Mouse (Mus musculus) hindbrain, embryonic 11.5 days (tissue): Measurements from ENCODE around the gene Os9. TPM values are rescaled to one million over a fixed set of nuclear protein-coding genes. Genes with fewer than 3 reads are reported as not detected.

ENCODE experiments used
- ATAC-seq: fragments of 200-750 bp; cut with Nextera tagmentation; 2 replicates; pipeline ENCODE4 v1.8.0; 2017; ENCODE audit warnings: mild to moderate bottlenecking, moderate TSS enrichment, moderate library complexity; ENCODE audit not compliant: low FRiP score
- DNase-seq: peaks from one replicate; pipeline ENCODE4 v3.0.0-alpha.2; 2015; ENCODE audit warnings: low spot score
- H3K27ac ChIP-seq: fragments of 300-500 bp; sonication (generic); 2 replicates; pipeline ENCODE4 v1.5.1; 2014; ENCODE audit warnings: mild to moderate bottlenecking, low read depth, low read length
- H3K27me3 ChIP-seq: fragments of 300-500 bp; sonication (generic); 2 replicates; pipeline ENCODE4 v1.6.1; 2014; ENCODE audit warnings: mild to moderate bottlenecking, low read length, moderate library complexity, mixed read lengths; ENCODE audit not compliant: control insufficient read depth, insufficient read depth
- H3K36me3 ChIP-seq: fragments of 300-500 bp; sonication (generic); 2 replicates; pipeline ENCODE4 v1.6.1; 2014; ENCODE audit warnings: mild to moderate bottlenecking, low read length, moderate library complexity, mixed read lengths; ENCODE audit not compliant: control insufficient read depth, insufficient read depth
- H3K4me1 ChIP-seq: fragments of 300-500 bp; sonication (generic); replicated peaks from 2 replicates; pipeline ENCODE4 v1.6.1; 2014; ENCODE audit warnings: low read length, mixed read lengths; ENCODE audit not compliant: control insufficient read depth, insufficient read depth
- H3K4me2 ChIP-seq: fragments of 300-500 bp; sonication (generic); replicated peaks from 2 replicates; pipeline ENCODE4 v1.6.1; 2014; ENCODE audit warnings: mild to moderate bottlenecking, low read depth, low read length
- H3K4me3 ChIP-seq: fragments of 300-500 bp; sonication (generic); 2 replicates; pipeline ENCODE4 v1.5.1; 2014; ENCODE audit warnings: low read depth, low read length
- H3K9ac ChIP-seq: fragments of 300-500 bp; sonication (generic); 2 replicates; pipeline ENCODE4 v1.6.1; 2014; ENCODE audit warnings: low read depth, low read length
- H3K9me3 ChIP-seq: fragments of 300-500 bp; sonication (generic); 2 replicates; pipeline ENCODE4 v1.6.1; 2016; ENCODE audit warnings: low read length; ENCODE audit not compliant: control insufficient read depth
- WGBS: fragments of 180-500 bp; shearing (Covaris S2); extraction: QIAGEN DNeasy Blood & Tissue Kit; methylation state at CpG from one replicate; pipeline ENCODE4 v1.1.7; 2014; 5-methylcytosine and 5-hydroxymethylcytosine counted together
- polyA plus RNA-seq: library from polyadenylated mRNA; unstranded; fragments of >200 nt; fragmentation: Nextera tagmentation; extraction: Ambion mirVana; gene quantifications from 2 replicates; pipeline ENCODE4 v1.2.1, GENCODE M21; 2014

Gene Os9
- polyA plus RNA-seq, 1 experiment from 2014 or later: 40.3 TPM

DNA sequence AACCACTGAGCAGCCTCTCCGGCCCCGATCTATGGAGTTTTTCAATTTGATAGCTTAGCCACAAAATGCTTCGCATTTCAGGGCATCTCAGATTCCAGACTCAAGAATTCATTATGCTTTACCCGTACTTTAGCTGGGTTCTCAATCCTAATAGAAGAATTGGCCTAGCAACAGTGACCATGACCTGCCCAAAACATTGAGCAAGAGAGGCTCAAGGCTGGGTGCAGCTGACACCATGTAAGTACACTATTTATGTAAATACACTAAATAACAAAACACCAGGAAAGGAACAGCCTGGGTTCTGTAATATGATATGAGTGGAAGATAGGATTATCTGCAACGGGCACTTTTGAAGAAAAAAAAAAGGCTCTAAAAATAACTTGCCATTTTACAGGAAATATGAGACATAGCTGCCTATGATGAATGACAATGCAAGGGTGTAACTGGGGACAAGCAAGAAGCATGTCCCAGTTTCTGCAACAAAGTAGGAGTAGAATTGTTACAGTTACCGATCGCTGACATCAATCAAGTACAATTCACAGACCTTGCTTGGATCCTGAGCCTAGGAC, 6.9 kb upstream of the Os9 start:
- no peaks in the 10 kb centered on the region for H3K27me3 ChIP-seq
- H3K4me2 ChIP-seq: no peak overlapping the region
- no peak overlapping the region for H3K27ac ChIP-seq
- H3K9ac ChIP-seq: no peak overlapping the region
- H3K36me3 ChIP-seq: no peaks in the 10 kb centered on the region
- no peaks in the 10 kb centered on the region for H3K9me3 ChIP-seq
- H3K4me3 ChIP-seq: no peak overlapping the region
- H3K4me1 ChIP-seq: no peaks in the 10 kb centered on the region
- ATAC-seq: no peak
- DNase-seq: no peak
- WGBS: 90% methylated on average over 7 of the region's 7 CpGs

DNA sequence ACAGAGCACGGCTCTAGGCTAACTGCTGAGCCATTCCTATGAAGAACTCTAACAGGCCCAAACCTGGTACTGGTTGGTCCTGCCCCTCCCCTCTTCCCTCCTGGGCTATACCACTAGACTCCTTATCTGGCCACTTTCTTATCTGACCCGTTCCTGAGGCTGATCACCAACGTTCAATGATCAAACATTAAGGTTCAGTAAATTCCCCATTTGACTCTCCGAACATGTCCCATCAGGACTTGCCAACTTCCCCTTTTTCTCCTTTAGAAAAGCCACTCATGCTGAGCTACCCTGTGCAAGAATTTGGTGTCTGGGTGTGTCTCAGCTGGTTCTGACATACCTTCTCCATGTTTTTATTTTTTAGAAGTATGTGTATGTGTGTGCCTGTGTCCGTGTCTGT, 5.6 kb upstream of the Os9 start:
- 82% methylated on average over 5 of the region's 5 CpGs for WGBS
- Histone ChIP-seq H3K4me2 (no peak overlapping the region), H3K27ac (no peak overlapping the region), H3K4me3 (no peak overlapping the region), H3K27me3 (no peaks in the 10 kb centered on the region), H3K9me3 (no peaks in the 10 kb centered on the region), H3K9ac (no peak overlapping the region), H3K4me1 (no peaks in the 10 kb centered on the region), H3K36me3 (no peaks in the 10 kb centered on the region)
- DNase-seq (no peak), ATAC-seq (no peak)

DNA sequence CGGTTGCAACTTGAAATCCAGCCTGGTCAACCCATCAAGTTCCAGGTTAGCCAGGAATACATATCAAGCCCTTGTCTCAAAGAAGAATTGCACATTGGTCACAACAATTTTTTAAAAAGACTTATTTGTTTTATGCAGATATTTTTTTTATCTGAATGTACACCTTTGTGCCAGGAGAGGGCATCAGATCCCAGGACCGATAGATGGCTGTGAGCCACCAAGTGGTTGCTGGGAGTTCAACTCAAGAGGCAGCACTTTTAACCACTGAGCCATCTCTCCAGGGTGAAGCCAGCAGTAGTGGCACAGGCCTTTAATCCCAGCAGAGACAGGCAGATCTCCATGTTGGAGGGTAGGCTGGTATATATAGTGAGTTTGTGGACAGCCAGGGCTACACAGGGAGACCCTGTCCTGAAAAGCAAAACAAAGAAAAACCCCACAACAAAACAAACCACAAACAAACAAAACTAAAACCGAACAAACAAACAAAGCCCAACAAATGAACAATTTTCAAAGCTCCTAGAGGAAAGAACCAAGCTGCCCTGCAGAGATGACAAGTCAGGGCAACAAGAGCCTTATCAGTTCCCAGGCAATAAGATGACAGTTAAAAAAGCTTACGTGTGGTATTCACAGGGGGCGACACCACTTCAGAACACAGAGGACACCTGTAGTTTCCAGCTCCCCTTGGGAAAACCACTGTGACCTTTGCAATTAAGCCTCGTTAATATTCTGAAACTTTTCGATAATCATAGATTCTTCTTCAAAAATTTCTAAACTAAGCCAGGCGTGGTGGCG, 4.5 kb upstream of the Os9 start:
- no peak for ATAC-seq
- Histone ChIP-seq H3K4me2 (no peak overlapping the region), H3K4me1 (no peaks in the 10 kb centered on the region), H3K27ac (no peak overlapping the region), H3K9ac (no peak overlapping the region), H3K27me3 (no peaks in the 10 kb centered on the region), H3K4me3 (no peak overlapping the region), H3K36me3 (no peaks in the 10 kb centered on the region), H3K9me3 (no peaks in the 10 kb centered on the region)
- 77% methylated on average over 9 of the region's 9 CpGs for WGBS
- peak; percentile 30 for DNase-seq

DNA sequence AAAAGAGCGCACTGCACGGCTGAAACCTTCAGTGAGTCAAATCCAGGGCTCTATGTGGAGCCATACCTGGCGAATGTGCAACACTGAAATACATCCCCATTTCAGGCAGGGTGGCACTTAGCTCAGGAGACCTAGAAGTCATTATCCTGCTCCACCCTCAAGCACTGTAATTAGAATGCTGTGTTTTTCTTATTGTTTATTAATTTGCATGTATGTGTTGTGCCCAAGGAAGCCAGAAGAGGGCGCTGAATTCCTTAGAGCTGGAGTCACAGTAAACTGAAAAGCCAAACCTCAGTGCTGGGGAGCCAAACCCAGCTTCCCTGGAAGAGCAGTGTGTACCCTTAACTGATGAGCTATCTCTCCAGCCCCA, 2.5 kb upstream of the Os9 start:
- WGBS: 9% methylated on average over 4 of the region's 4 CpGs
- no peak overlapping the region; the same call in 1 of the 2 replicates for H3K9ac ChIP-seq

DNA sequence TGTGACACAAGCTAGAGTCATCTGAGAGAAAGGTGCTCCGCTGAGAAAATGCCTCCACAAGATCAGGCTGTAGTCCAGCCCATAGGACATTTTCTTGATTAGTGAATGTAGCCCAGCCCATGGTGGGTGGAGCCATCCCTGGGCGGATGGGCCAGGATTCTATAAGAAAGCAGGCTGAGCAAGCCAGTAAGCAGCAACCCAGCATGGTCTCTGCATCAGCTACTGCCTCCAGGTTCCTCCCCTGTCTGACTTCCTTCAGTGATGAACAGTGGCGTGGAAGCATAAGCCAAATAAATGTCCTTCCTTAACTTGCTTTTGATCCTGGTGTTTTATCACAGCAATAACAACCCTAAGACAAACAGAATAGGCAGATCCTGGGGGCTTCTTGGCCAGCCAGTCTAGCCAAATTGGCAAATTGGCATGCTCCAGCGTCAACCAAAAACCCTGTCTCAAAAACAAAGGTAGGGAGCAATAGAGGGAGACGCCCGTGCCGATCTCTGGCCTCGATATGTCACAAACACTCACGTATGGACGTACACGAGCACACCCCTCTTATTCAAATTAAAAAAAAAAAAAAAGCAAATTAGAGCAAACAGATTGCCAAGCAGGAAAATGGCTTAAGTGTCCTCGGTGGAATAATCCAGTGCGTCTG, 2.0 kb upstream of the Os9 start:
- 0 out of 2 replicates have a peak, but pooled peaks have one; percentile 21 for ATAC-seq
- peak; percentile 48 for DNase-seq
- Histone ChIP-seq H3K9me3 (no peaks in the 10 kb centered on the region), H3K36me3 (no peaks in the 10 kb centered on the region), H3K4me1 (no peaks in the 10 kb centered on the region; the same call in 1 of the 2 replicates), H3K27me3 (no peaks in the 10 kb centered on the region), H3K9ac (peak overlapping the region; percentile 50; the same call in 1 of the 2 replicates), H3K4me3 (peak overlapping the region; percentile 26), H3K4me2 (peak overlapping the region; percentile 41), H3K27ac (peak overlapping the region; percentile 76)
- WGBS: 8% methylated on average over 13 of the region's 13 CpGs

More for the DNA sequence above, 2.5 kb upstream of the Os9 start:
- no peak for ATAC-seq
- H3K27me3 ChIP-seq: no peaks in the 10 kb centered on the region
- peak overlapping the region; percentile 76; the same call in 1 of the 2 replicates for H3K27ac ChIP-seq
- DNase-seq: peak; percentile 81
- H3K36me3 ChIP-seq: no peaks in the 10 kb centered on the region
- H3K4me1 ChIP-seq: no peaks in the 10 kb centered on the region; the same call in 1 of the 2 replicates
- no peaks in the 10 kb centered on the region for H3K9me3 ChIP-seq
- peak overlapping the region; percentile 41 for H3K4me2 ChIP-seq
- H3K4me3 ChIP-seq: peak overlapping the region; percentile 26

DNA sequence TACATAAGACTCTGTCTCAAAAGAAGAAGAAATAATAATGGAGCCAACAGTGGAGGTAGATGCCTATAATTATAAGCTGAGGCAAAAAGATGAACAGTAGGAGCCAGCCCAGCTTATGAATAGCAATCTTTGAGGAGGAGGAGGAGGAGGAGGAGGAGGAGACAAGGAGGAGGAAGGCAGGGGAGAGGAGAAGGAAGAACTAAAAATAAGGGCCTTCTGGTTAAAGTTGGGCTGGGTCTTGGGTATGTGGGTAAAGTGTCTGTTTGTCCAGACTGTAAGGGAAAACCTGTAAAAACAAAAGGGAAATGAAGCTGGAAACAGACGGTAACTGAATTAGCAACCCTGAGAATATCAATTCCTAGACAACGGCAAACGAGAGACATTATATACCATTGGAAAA, 1.1 kb upstream of the Os9 start:
- Histone ChIP-seq H3K27ac (peak overlapping the region; percentile 30; the same call in 1 of the 2 replicates), H3K36me3 (no peaks in the 10 kb centered on the region; the same call in 1 of the 2 replicates), H3K9ac (no peak overlapping the region), H3K9me3 (no peaks in the 10 kb centered on the region), H3K4me3 (no peak overlapping the region), H3K27me3 (no peaks in the 10 kb centered on the region), H3K4me1 (no peaks in the 10 kb centered on the region; the same call in 1 of the 2 replicates), H3K4me2 (0 out of 2 replicates have a peak overlapping the region, but pooled peaks have one; percentile 7)
- DNase-seq (no peak), ATAC-seq (no peak)
- WGBS: 86% methylated on average over 3 of the region's 3 CpGs

DNA sequence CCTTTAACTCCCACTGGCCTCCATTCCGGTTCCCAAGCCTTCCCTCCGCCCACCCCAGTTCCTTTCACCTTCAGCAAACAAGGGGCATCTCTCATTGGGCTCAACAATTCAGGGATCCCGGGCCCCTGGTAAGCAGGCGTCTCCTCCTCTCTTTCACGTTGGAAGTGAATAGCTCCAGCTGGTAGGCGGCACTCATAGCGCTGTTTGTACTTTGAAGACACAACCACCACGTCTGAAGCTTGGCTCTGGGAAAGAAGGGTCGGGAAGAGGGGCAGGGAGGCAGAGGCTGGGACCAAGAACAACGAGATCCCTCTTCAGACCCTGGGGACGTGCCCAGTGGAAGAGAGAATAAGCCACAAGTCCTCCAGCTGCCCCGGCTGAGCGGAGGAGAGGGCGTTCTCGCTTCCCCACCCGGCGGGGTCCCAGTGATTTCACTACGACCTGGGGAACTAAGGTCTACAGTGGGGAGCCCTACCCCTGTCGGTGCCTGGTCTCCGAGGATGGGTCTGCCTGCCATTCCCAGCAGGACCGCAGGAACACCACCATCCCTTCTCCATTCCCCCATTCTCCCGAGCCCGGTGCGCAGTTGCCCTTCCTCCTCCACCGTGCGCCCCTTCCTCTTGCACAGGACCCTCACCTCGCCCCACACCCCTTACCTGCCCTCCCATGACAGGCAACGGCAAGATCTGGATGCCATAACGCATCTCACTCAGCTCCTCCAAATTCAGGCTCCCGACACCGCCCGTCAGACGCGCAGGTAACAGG, 448 bp downstream of the Os9 start:
- Histone ChIP-seq H3K9me3 (no peaks in the 10 kb centered on the region), H3K27ac (no peak overlapping the region), H3K4me3 (peak overlapping the region; percentile 88), H3K4me1 (no peaks in the 10 kb centered on the region; the same call in 1 of the 2 replicates), H3K36me3 (peaks cover 5% of the 10 kb centered on the region), H3K4me2 (peak overlapping the region; percentile 87), H3K27me3 (no peaks in the 10 kb centered on the region), H3K9ac (peak overlapping the region; percentile 81)
- ATAC-seq (peak; percentile 70; the same call in 1 of the 2 replicates), DNase-seq (peak; percentile 15)
- 4% methylated on average over 34 of the region's 34 CpGs for WGBS

DNA sequence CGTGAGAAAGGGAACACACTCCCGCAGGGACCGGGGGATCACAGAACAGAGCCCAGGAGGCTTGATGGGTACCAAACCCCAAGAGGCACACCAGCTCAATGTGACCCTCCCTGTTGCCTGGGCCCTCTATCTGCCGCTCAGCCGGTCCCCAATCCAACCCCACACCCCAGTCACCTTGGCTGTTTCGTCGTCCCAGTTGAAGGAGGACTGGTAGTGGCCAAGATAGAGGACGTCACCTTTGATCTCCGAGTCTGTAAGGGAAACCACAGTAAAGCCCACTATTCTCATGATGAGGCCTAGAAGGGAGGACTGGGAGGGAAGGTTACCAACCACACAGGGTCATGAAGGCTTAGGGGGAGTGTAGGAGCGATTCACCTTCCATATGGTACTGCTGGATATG, 1.7 kb downstream of the Os9 start:
- Histone ChIP-seq H3K36me3 (peaks cover 5% of the 10 kb centered on the region), H3K4me2 (no peak overlapping the region), H3K27me3 (no peaks in the 10 kb centered on the region), H3K9me3 (no peaks in the 10 kb centered on the region), H3K9ac (no peak overlapping the region), H3K4me3 (no peak overlapping the region), H3K27ac (no peak overlapping the region), H3K4me1 (no peaks in the 10 kb centered on the region; the same call in 1 of the 2 replicates)
- no peak for ATAC-seq
- no peak for DNase-seq
- WGBS: 97% methylated on average over 10 of the region's 10 CpGs
